Mouse (Mus musculus): ENCODE measurements at regions not wholly inside any gene's neighbourhood (a gene's known extent, or its start where the extent isn't known, plus 50 kb on each side); places are given as distances from the start of the nearest gene placed in this dataset.
"Not testable (repeated sequence)": the region's sequence is repeated elsewhere in the genome, so short reads cannot be mapped to it uniquely, and the experiment has no call there.

DNA sequence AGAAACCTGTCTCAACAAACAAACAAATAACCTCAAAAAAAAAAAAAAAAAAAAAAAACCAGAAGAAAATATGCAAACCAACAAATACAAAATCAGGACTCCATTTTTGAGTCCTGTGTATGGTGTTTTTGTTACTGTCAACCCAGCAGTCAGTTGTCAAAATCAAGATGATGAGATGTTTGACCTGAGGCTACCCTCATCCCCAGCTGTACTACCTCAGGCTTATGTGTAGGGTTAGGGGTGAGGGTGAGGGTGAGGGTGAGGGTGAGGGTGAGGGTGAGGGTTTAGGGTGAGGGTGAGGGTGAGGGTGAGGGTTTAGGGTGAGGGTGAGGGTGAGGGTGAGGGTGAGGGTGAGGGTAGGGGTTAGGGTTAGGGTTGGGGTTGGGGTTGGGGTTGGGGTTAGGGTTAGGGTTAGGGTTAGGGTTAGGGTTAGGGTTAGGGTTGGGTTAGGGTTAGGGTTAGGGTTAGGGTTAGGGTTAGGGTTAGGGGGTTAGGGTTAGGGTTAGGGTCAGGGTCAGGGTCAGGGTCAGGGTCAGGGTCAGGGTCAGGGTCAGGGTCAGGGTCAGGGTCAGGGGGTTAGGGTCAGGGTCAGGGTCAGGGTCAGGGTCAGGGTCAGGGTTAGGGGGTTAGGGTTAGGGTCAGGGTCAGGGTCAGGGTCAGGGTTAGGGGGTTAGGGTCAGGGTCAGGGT is 97.0 kb upstream of the Vmn2r87 start:
- DNase-seq (ENCODE audit: low spot score in 2 of 2): peak in 1 of 2 experiments; percentile 7

DNA sequence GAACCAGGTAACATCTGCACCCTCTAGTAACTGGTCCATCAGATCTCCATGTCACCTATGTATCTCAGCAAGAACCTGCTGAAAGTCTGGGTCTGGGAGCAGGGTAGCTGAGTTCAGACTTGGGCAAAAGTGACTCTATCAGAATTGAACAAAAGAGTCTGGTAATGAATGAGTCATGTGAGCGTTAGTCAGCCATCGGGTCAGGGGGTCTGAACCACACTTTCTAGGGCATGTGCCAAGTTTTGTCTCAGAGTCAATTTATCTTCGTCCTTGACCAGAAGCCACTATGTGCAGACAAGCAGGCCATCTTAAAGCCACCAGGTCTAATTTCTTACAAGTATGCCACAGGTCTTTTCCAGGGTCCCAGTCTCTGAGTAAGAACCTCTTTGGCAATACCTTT is 69.2 kb upstream of the Vmn2r87 start:
- not testable (repeated sequence) for DNase-seq (ENCODE audit: low spot score in 2 of 2)

DNA sequence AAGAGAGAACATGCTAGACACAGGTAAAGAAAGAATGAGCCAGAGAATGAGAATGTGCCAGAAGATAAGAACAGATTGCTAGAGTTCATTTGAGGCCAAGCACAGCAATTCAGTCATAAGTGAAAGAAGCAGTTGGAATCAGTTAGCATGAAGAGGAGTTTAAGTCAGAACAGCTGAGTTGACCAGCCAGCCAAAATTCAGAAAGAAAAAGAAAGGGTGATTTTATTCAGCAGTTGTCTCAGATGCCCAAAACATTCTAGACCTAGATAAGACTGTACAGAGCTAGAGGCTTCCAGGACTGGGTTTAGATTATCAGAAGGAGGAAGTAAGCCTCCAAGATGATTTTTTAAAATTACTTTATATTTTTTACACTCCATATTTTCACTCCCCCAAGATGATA is 51.4 kb upstream of the Vmn2r87 start:
- no peak for DNase-seq (ENCODE audit: low spot score in 2 of 2)
